Mouse (Mus musculus): ENCODE measurements at regions not wholly inside any gene's neighbourhood (a gene's known extent, or its start where the extent isn't known, plus 50 kb on each side); places are given as distances from the start of the nearest gene placed in this dataset.

DNA sequence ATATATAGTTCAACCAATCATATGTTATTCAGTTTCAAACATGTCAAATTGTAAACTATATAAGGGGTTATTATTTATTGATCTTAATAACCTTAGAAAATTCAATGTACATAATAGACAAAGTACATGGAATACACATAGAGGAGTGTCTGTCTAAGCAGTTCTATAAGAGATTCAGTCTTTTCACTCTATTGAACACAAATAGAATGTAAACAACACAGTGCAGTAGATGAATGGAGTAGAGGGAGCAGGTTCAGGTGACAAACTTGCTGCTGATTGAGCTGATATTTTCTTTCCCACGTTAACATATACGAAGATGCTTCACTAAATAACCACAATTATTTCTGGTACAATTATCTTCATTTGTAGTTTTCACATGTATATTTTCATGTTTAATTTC lies 1098.6 kb upstream of the Foxg1 start:
- Histone ChIP-seq H3K4me2 (no peak overlapping the region), H3K9me3 (no peaks in the 10 kb centered on the region), H3K27me3 (no peaks in the 10 kb centered on the region), H3K36me3 (replicated peaks) (no peaks in the 10 kb centered on the region), H3K4me1 (0 out of 2 replicates have a peak, but pooled peaks cover 4% of the 10 kb centered on the region), H3K4me3 (replicated peaks) (no peak overlapping the region), H3K27ac (no peak overlapping the region), H3K9ac (no peak overlapping the region)
- WGBS, result 62% methylated on average over 2 of the region's 2 CpGs
- ATAC-seq (ENCODE audit: low FRiP score), result peak; percentile 53; the same call in 1 of the 2 replicates

- H3K4me3 ChIP-seq (replicated peaks), result no peak overlapping the region
- H3K27me3 ChIP-seq, result no peaks in the 10 kb centered on the region
- no peaks in the 10 kb centered on the region for H3K36me3 ChIP-seq (replicated peaks)
- ATAC-seq (ENCODE audit: low FRiP score), result peak; percentile 89
- no peaks in the 10 kb centered on the region for H3K9me3 ChIP-seq
- 0 out of 2 replicates have a peak, but pooled peaks cover 4% of the 10 kb centered on the region for H3K4me1 ChIP-seq
- no peak overlapping the region for H3K9ac ChIP-seq
- 30% methylated on average over 3 of the region's 3 CpGs for WGBS
- H3K4me2 ChIP-seq, result no peak overlapping the region
- no peak overlapping the region for H3K27ac ChIP-seq
These were observed 1098.1 kb upstream of the Foxg1 start for GRCm38 (mm10) chr12:48284386-48284785.

DNA sequence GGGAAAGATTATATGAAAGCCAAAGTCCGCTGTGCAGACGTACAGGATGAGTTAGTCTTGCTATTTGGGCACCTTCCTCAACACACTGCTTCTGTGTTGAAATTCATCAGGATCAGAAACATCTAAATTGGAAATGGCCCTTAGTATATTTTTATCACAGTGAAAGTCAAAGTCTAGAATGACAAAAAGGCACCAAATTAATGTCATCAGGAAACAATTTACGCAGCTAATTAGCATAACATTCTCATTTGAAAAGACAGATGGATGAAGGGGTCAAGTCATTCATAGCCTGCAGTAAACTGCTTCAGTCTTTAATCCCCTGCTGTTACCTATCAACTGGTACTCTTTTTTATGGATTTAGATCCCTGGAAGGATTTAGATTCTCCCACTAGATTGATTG lies 1092.3 kb upstream of the Foxg1 start:
- no peak overlapping the region for H3K4me2 ChIP-seq
- H3K36me3 ChIP-seq (replicated peaks), result no peaks in the 10 kb centered on the region
- peak; percentile 56; the same call in 1 of the 2 replicates for ATAC-seq (ENCODE audit: low FRiP score)
- WGBS, result 46% methylated on average over 3 of the region's 3 CpGs
- H3K9ac ChIP-seq, result no peak overlapping the region
- H3K9me3 ChIP-seq, result no peaks in the 10 kb centered on the region
- no peaks in the 10 kb centered on the region for H3K27me3 ChIP-seq
- H3K27ac ChIP-seq, result no peak overlapping the region
- H3K4me1 ChIP-seq, result peaks cover 2% of the 10 kb centered on the region; the same call in 1 of the 2 replicates
- H3K4me3 ChIP-seq (replicated peaks), result no peak overlapping the region

Measured in forebrain, embryonic 12.5 days (tissue).